Mouse (Mus musculus) cerebellum, postnatal 36 days (tissue): ENCODE results near the gene Trim3.

Experiments used
- DNase-seq, 2 experiments: peaks; one replicate each; pipeline ENCODE4 v3.0.0; 2021 to 2022; ENCODE audit warnings: mixed read lengths in 2 of 2

Trim3 gene

DNA sequence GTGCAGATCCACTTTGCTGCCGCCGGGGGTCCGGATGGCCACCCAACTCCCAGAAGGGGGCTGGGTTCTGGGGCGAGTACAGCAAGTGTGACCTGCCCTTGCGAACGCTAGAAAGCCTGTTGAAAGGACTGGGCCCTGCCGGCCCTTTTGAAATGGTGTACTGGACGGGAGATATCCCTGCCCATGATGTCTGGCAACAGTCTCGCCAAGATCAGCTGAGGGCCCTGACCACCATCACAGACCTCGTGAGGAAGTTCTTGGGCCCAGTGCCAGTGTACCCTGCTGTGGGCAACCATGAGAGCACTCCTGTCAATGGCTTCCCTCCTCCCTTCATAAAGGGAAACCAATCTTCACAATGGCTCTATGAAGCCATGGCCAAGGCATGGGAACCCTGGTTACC is 77.8 kb downstream of the Trim3 start:
- DNase-seq = peak in 1 of 2 experiments; percentile 43
